Mouse (Mus musculus) kidney, adult 2 months (tissue): ENCODE measurements around the gene Wnt9a.

Experiments
- CTCF ChIP-seq: fragments of 200-500 bp; conservative IDR thresholded peaks from 2 replicates; pipeline ENCODE4 v1.5.1; 2011; ENCODE audit warnings: low read depth, mild to moderate bottlenecking, control low read depth, low read length, moderate library complexity, mixed read lengths; ENCODE audit not compliant: insufficient read depth, insufficient read length
- POLR2A ChIP-seq: fragments of 200-500 bp; IDR thresholded peaks from one replicate; pipeline ENCODE4 v1.6.1; 2011; ENCODE audit warnings: low read depth, low read length, control low read depth

DNA sequence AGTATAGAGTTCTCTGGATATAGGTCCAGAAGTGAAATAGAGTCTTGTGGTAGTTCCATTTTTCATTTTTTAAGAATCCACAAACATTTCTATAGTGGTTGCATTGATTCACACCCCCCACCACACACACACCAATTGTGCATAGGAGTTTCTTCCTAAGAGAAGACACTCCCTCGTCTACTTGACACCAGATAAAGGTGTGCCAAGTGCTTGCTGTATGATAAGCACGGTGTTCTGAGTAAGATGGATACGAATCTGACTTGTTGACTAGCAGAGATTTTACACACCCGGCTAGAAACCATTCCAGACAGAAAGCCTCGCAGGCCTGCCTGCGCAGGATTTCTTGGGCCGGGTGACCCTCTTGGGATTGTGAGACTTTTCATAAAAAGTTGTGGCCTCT is 47.1 kb upstream of the Wnt9a start:
- TF ChIP-seq CTCF (no peak), POLR2A (no peak)
